Mouse (Mus musculus) thymus, postnatal 14 days (tissue): Measurements from ENCODE around the gene Slc11a1.
"Not testable (repeated sequence)": the region's sequence is repeated elsewhere in the genome, so short reads cannot be mapped to it uniquely, and the experiment has no call there.

Experiments used
- DNase-seq: peaks from one replicate; pipeline ENCODE4 v3.0.0; 2021

Slc11a1 gene

GRCm38 (mm10) chr1:74389831-74390286 lies 14.9 kb downstream of the Slc11a1 start:
- peak; percentile 76 for DNase-seq

DNA sequence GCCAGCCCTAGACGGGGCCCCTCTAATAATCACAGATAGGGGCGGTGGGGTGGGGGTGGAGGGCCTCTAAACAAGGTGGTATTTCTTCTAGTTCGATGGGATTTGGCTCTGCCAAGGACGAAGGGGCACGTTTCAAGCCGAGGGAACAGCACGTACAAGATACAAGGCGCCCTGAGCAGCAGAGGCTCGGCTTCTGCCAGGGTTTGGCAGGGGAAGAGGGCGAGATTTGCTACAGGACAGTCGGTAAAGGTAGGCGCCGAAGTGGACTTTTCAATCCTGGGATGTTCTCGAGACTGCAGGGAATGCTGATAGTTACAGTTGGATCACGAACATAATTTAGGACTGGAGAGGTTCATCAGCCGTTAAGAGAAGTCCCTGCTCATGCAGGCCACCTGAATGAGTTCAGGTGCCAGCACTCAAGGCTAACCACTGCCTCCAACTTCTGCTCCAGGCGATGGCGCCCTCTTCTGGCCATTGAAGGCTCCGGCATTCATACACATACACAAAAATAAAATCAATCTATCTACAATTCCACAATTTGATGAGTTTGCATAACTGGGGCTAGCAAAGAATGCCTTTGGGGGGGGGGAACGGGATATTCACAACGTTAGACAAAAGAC lies 15.4 kb downstream of the Slc11a1 start:
- peak; percentile 80 for DNase-seq

- peak; percentile 96 for DNase-seq
Observed at GRCm38 (mm10) chr1:74390924-74391748, 16.1 kb downstream of the Slc11a1 start, which contains the start of gene Ctdsp1. Ctdsp1 (plus strand) TSS chr1:74391509.

DNA sequence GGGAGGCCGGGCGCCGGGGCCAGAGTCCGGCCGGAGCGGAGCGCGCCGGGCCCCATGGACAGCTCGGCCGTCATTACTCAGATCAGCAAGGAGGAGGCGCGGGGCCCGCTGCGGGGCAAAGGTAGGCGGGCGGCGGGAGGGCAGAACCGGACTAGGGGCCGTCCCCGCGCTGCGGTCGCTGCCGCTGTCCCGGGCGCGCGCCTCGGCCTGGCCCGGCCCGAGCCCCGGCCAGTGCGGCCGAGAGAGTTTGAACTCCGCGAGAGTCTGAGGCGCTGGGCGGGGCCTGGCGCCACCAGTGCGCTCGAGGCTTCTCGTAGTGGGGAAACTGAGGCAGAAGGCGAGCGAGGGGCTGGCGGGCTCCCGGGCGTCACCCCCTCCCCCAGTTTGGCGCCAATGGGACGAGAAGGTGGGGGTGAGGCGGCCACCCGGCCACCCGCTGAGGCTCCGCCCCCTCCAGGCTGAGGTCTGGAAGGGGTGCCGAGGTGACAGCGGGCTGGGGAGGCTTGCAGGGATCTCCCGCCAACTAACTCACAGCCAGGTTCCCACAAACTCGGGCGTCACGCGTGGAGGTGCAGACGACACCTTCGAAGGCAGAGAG lies 16.9 kb downstream of the Slc11a1 start:
- DNase-seq = peak; percentile 86

GRCm38 (mm10) chr1:74392446-74392994 lies 17.5 kb downstream of the Slc11a1 start:
- no peak for DNase-seq

DNA sequence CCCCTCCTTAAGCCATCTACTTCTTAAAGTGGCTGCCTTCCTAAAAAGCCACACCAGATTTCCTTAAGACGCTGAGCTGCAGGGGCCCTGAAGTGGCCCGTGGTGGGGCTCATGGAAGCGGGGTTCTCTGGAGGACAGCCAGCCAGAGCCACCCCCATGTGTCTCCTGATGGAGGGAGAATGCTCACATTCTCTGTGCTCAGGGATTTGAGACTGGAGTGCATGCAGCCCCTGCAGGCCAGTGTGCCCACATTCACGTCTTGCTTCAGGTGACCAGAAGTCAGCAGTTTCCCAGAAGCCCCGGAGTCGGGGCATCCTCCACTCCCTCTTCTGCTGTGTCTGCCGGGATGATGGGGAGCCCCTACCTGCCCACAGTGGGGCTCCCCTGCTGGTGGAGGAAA lies 18.0 kb downstream of the Slc11a1 start:
- DNase-seq = no peak

- DNase-seq = no peak
Observed at GRCm38 (mm10) chr1:74393697-74394096, 18.7 kb downstream of the Slc11a1 start.

DNA sequence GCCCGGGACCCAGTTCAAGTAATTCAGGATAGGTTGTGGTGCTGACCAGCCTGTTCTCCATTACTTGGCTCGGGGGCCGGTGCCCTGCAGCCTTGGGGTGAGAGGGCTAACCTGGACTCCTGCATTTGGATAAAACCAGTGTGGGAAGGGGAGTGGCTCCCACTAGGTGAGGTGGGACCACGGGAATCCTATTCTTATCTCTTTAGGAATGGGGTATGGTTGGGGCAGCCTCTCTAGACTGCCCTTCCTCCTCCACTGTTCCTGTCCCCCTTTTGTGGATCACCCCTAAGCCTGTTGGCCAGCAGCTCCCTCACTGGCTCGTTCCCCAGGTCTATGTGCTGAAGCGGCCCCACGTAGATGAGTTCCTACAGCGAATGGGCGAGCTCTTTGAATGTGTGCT lies 19.3 kb downstream of the Slc11a1 start:
- DNase-seq = no peak

DNA sequence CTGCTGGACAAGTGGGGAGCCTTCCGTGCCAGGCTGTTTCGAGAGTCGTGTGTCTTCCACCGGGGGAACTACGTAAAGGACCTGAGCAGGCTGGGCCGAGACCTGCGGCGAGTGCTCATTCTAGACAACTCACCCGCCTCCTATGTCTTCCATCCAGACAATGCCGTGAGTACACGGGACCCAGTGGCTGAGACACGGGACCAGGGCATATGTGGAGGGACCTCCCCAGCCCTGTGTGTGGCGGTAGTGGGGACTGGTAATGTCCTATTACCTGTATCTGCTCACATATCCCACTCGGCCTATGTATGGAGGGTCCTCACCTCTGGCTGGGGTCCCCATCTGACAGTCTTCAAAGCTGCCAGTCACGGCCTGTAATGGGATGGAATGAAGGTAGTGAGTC lies 19.9 kb downstream of the Slc11a1 start:
- DNase-seq = no peak

GRCm38 (mm10) chr1:74395290-74395689 lies 20.3 kb downstream of the Slc11a1 start:
- DNase-seq = no peak

- not testable (repeated sequence) for DNase-seq
Observed at GRCm38 (mm10) chr1:74396456-74397222, 21.6 kb downstream of the Slc11a1 start.

- DNase-seq = peak; percentile 87
Observed at GRCm38 (mm10) chr1:74397268-74397918, 22.4 kb downstream of the Slc11a1 start.

DNA sequence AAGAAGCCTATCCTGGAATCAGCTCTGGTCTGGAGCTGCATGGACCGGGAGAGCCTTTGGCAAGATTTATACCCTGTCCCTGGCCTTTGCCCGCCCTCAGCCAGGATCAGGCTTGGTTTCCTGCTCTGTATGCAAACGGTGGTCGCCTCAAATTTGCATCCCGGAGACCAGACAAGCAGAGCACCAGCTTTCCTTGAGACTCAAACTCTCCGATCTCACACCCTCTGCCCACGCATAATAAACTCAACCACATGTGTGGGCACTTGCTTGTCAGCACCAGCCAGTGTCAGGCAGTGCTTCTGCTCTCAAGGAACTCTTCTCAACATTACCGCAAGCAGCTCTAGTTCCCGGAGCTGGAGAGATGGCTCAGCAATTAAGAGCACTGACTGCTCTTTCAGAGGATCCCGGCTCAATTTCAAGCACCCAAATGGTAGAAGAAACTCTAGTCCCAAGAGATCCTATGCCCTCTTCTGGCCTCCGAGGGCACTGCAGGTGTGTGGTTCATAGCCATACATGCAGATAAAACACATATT lies 23.0 kb downstream of the Slc11a1 start:
- DNase-seq = peak; percentile 86

DNA sequence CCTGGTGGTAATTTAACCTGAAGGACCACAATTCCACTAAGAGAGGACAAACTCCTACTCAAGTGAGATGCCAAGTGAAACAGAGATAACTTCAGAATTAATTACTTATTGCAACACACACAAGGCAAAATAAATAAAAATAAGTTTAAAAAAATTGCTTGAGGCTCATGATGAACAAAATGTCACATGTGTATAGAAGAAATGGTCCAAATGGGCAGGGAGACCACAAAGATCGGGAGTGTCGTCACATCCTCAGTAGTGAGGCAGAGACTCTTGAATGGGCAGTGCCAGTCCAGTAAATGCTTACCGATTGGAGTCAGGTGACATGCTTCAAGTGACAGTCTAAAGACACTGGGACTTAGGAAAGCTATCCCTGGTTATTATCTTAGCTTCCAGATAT lies 25.5 kb downstream of the Slc11a1 start:
- DNase-seq = no peak

DNA sequence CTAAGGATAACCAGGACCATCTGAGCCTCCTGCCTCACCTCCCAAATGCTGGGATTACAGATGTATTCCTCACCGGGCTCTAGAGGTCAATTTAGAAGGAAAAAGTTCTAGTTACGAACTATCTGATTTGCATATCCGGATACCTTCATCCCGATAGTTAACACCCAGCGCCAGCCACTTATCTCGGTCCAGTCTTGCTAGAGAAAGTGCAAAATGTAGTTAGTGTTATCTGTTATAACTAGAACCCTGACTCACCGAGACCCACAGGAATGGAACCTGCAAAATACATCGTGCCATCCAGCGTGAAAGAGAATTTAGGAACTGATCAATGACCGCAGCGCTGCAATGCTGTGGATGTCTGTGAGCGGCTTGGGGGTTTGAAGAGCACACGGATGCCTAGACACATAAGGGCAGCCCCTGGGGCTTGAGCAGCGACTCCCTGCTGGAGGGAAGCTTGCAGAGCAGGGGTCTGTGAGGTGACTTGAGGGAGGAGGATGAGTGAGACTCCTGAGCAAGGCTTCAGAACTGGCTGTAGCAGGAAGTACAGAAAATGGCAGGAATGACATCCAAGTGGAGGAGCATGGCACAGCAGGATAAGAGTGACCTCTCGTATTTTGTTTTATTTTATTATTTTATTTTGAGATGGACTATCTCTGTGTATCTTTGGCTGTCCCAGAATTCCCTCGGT lies 26.2 kb downstream of the Slc11a1 start:
- no peak for DNase-seq

GRCm38 (mm10) chr1:74404206-74404605 lies 29.2 kb downstream of the Slc11a1 start:
- no peak for DNase-seq

DNA sequence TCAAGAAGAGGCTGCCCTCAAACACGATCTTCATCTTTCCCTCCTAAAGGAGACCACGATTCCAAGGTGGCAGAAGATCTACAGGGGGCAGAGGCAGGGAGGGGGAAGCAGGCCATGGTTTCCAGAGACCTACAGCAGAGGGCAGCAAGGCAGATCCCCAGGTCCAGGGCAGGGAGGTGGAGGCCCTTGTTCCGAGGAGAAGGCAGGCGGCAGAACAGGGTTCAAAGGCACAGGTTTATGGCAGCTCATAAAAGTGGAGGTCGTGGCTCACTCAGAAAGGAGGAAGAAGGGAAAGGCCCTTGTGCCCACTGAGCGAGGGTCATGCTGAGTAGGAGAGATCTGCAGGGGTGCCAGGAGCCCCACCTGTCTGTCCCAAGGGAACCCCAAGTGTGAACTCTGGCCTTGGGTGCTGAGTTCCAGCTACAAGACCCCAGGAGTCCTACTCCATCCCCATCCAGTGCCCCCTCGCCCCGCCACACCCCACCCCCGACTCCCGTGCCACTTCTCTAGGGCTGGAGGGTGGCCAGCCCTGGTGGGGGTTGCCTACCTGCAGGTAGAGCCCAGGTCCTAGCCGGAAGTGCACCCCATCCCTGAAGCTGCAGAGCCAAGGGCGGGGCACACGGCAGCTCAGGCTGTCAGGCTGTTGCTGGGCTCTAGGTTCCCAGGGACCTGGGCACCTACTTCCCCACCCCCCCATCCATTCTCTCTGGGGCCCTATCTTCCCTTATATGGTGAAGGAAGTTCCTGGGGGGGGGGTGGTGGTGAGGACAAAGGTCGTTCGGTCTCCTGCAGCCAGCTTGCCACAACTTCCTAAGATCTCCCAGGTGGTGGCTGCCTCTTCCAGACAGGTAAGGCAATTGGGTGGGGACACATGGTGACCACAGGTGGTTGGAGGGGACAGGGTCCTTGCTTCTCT lies 33.9 kb downstream of the Slc11a1 start, which contains the start of gene Vil1:
Gene Vil1, plus strand, starts transcription at position 788 of the 916 bp plus-strand sequence.
- no peak for DNase-seq

GRCm38 (mm10) chr1:74411753-74412325 lies 36.8 kb downstream of the Slc11a1 start:
- DNase-seq = no peak

- no peak for DNase-seq
Observed at GRCm38 (mm10) chr1:74412711-74413110, 37.7 kb downstream of the Slc11a1 start.

- peak; percentile 33 for DNase-seq
Observed at GRCm38 (mm10) chr1:74415143-74415542, 40.1 kb downstream of the Slc11a1 start.
